Mouse (Mus musculus): ENCODE data around the gene Scnn1b. TPM values are rescaled to one million over a fixed set of nuclear protein-coding genes. Genes with fewer than 3 reads are reported as not detected.

Gene Scnn1b
- 1.1 and 1.3 TPM in 2 replicates for polyA plus RNA-seq (2015; fragmentation: Nextera tagmentation; extraction: Ambion mirVana)

DNA sequence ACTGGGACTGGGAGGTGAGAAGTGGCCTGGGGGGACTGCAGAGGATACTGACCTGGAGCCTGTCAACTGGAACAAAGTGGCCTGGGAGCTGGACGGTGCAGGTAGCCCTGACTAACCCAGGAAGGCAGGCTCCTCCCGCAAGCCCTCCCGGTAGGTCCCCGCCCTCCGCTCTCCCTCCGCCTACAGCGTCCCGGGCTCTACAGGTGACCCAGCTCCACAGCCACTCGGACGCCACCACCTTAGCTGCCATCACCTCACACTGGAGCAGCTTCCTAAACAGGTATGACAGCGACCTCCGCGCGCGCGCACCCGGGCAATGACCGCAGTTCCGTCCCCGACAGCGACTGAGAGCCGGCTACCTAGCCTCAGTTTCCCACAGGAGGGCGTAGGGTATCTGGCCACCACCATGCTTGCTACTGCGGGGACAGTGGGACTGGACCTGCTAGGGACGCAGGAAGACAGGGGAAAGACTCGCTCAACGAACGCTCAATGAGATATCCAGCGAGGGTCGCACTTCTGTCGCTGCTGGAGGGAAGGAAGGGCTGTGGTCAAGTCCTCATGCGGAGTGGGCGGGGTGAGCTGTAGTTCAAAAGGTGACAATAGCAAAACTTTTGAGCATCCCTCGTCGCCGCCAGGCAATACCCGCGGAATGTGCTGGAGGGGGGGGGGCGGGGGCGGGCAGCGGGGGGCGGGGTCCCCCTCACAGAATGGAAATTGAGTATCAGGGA lies at the start of gene Scnn1b:
TSS of gene Scnn1b (plus strand) at position 181 of the 728 bp plus-strand sequence.
- peaks cover 26% of the 10 kb centered on the region for H3K27me3 ChIP-seq
- peak within 1 kb of the TSS; percentile 54 for H3K4me2 ChIP-seq (replicated peaks)
- H3K9ac ChIP-seq, result no peak within 1 kb of the TSS
- H3K4me3 ChIP-seq (replicated peaks), result peak within 1 kb of the TSS; percentile 30
- H3K36me3 ChIP-seq, result no peaks in the 10 kb centered on the region
- 1% methylated on average over 42 of the region's 42 CpGs for WGBS
- H3K9me3 ChIP-seq (replicated peaks), result no peaks in the 10 kb centered on the region
- H3K4me1 ChIP-seq, result peaks cover 8% of the 10 kb centered on the region; the same call in 1 of the 2 replicates
- no peak within 1 kb of the TSS for H3K27ac ChIP-seq (replicated peaks)
- 0 out of 2 replicates have a peak, but pooled peaks have one; percentile 16 for ATAC-seq (ENCODE audit: insufficient number of reproducible peaks, low FRiP score, low TSS enrichment, low read depth)

GRCm38 (mm10) chr7:121821632-121822031 lies 43.2 kb upstream of the Scnn1b start:
- no peak overlapping the region for H3K27ac ChIP-seq (replicated peaks)
- H3K4me2 ChIP-seq (replicated peaks), result no peak overlapping the region
- 82% methylated on average over 6 of the region's 6 CpGs for WGBS
- H3K36me3 ChIP-seq, result no peaks in the 10 kb centered on the region
- no peaks in the 10 kb centered on the region for H3K9me3 ChIP-seq (replicated peaks)
- no peak overlapping the region for H3K4me3 ChIP-seq (replicated peaks)
- H3K4me1 ChIP-seq, result no peaks in the 10 kb centered on the region
- no peaks in the 10 kb centered on the region for H3K27me3 ChIP-seq
- no peak overlapping the region for H3K9ac ChIP-seq
- no peak for ATAC-seq (ENCODE audit: insufficient number of reproducible peaks, low FRiP score, low TSS enrichment, low read depth)

DNA sequence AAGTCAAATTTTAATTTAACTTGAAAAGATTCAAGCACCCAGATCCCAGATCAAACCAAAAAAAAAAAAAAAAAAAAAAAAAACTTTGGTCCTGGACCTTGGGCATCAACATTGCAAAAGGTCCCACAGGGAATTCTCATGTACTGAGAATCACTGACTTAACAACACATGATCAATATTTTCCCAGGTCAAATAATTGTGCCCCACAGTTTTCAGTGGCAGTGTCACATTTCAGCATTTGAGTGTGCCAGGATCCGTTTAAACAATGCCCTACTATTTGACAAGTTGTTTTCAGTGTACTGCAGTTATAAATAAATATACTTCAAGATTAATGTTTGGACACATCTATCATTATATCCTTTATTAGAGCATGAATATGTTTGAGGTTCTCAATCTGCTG lies 36.4 kb upstream of the Scnn1b start:
- Histone ChIP-seq H3K27me3 (no peaks in the 10 kb centered on the region), H3K9ac (no peak overlapping the region), H3K27ac (replicated peaks) (no peak overlapping the region), H3K9me3 (replicated peaks) (no peaks in the 10 kb centered on the region), H3K36me3 (no peaks in the 10 kb centered on the region), H3K4me1 (no peaks in the 10 kb centered on the region), H3K4me2 (replicated peaks) (no peak overlapping the region), H3K4me3 (replicated peaks) (no peak overlapping the region)
- 69% methylated on average over 1 of the region's 1 CpGs for WGBS
- ATAC-seq (ENCODE audit: insufficient number of reproducible peaks, low FRiP score, low TSS enrichment, low read depth), result no peak

DNA sequence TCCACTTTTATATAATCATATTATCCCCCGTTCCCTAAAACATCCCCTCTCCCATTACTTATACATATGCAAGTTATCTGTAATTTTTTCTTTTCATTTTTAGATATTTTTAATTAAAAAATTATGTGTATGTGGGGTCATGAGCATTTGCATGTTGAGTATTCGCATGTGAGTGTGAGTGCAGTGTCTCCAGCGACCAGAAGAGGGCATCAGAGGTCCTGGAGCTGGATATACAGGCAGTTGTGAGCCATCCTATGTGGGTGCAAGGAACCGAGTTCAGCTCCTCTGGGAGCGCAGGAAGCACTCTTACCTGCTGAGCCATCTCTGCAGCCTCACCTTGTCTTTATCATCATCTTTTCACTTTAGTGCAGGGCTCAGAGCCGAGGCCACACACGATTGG lies 29.4 kb upstream of the Scnn1b start:
- Histone ChIP-seq H3K9ac (no peak overlapping the region), H3K27ac (replicated peaks) (no peak overlapping the region), H3K4me1 (0 out of 2 replicates have a peak, but pooled peaks cover 2% of the 10 kb centered on the region), H3K27me3 (no peaks in the 10 kb centered on the region), H3K9me3 (replicated peaks) (no peaks in the 10 kb centered on the region), H3K36me3 (no peaks in the 10 kb centered on the region), H3K4me3 (replicated peaks) (no peak overlapping the region), H3K4me2 (replicated peaks) (no peak overlapping the region)
- ATAC-seq (ENCODE audit: insufficient number of reproducible peaks, low FRiP score, low TSS enrichment, low read depth), result no peak
- whole genome bisulfite sequencing, result 84% methylated on average over 7 of the region's 7 CpGs

DNA sequence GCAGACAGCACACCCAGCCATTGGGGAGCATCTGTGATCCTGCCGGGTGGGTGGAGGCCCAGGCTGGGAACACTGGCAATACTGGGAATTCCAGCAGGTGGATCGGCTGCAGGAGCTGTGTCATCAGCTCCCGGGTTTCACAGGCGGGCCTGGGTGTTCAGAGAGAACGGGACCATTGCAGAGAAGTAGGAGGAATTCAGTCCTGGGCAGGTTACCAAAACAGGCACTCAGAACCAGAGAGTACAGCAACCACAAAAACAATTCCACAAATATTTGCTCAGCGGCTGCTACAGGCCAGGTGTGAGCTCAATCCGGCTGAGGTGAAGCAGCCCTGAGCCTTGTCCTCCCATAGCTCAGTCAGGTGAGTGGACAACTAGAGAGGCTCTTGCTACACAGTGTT lies 28.0 kb upstream of the Scnn1b start:
- Histone ChIP-seq H3K4me2 (replicated peaks) (no peak overlapping the region), H3K27me3 (no peaks in the 10 kb centered on the region), H3K9ac (no peak overlapping the region), H3K9me3 (replicated peaks) (no peaks in the 10 kb centered on the region), H3K4me3 (replicated peaks) (no peak overlapping the region), H3K27ac (replicated peaks) (no peak overlapping the region), H3K4me1 (0 out of 2 replicates have a peak, but pooled peaks cover 5% of the 10 kb centered on the region), H3K36me3 (no peaks in the 10 kb centered on the region)
- 66% methylated on average over 7 of the region's 7 CpGs for WGBS
- no peak for ATAC-seq (ENCODE audit: insufficient number of reproducible peaks, low FRiP score, low TSS enrichment, low read depth)

DNA sequence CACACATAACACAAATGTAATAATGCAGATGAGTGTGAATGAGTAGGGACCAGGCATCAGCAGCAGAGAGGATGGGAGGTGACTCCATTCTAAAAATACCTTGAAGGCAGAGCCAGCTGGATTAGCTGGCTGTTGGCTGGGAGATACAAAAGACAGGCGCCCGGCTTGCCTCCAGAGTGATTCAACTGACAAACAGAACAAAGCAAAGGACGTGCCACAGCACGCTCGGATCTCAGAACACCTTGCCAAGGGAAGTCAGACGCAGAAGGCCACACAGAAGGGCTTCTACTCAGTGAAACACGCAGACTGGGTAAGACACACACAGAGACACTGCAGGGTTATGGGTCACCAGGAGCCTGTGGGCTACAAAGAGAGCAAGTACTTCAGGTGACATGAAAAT lies 24.0 kb upstream of the Scnn1b start:
- Histone ChIP-seq H3K27me3 (no peaks in the 10 kb centered on the region), H3K9ac (no peak overlapping the region), H3K36me3 (no peaks in the 10 kb centered on the region), H3K9me3 (replicated peaks) (no peaks in the 10 kb centered on the region), H3K27ac (replicated peaks) (peak overlapping the region; percentile 11; the same call in 1 of the 2 replicates), H3K4me3 (replicated peaks) (no peak overlapping the region), H3K4me1 (0 out of 2 replicates have a peak, but pooled peaks cover 5% of the 10 kb centered on the region), H3K4me2 (replicated peaks) (no peak overlapping the region)
- 65% methylated on average over 7 of the region's 7 CpGs for WGBS
- ATAC-seq (ENCODE audit: insufficient number of reproducible peaks, low FRiP score, low TSS enrichment, low read depth), result no peak

DNA sequence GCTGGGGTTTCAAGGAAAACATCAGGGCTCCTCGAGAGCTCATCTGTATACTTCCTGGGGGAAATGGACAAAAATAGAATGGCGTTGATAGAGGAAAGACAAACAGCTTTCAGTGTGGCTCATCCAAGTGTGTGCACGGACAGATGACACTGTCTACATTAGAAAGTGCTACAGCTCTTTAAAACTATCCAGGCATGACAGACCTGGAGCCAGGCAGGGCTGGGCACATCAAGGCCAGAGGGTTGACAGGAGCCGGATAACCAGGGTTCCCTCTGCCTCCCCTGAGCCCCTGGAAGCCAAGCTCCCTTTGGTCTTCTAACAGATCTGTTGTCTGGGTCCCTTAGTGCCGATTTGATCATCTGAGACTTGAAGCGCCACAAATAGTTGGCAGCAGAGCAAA lies 22.6 kb upstream of the Scnn1b start:
- H3K4me3 ChIP-seq (replicated peaks), result no peak overlapping the region
- 58% methylated on average over 6 of the region's 6 CpGs for WGBS

GRCm38 (mm10) chr7:121845964-121846363 lies 18.9 kb upstream of the Scnn1b start:
- no peak overlapping the region for H3K27ac ChIP-seq (replicated peaks)
- no peaks in the 10 kb centered on the region for H3K9me3 ChIP-seq (replicated peaks)
- H3K4me1 ChIP-seq, result no peaks in the 10 kb centered on the region
- ATAC-seq (ENCODE audit: insufficient number of reproducible peaks, low FRiP score, low TSS enrichment, low read depth), result no peak
- WGBS, result 64% methylated on average over 6 of the region's 6 CpGs
- no peaks in the 10 kb centered on the region for H3K36me3 ChIP-seq
- no peak overlapping the region for H3K4me2 ChIP-seq (replicated peaks)
- no peaks in the 10 kb centered on the region for H3K27me3 ChIP-seq
- H3K4me3 ChIP-seq (replicated peaks), result no peak overlapping the region
- no peak overlapping the region for H3K9ac ChIP-seq

More for the DNA sequence above, 22.6 kb upstream of the Scnn1b start:
- Histone ChIP-seq H3K9me3 (replicated peaks) (no peaks in the 10 kb centered on the region), H3K27me3 (no peaks in the 10 kb centered on the region), H3K4me2 (replicated peaks) (no peak overlapping the region), H3K9ac (no peak overlapping the region), H3K4me1 (0 out of 2 replicates have a peak, but pooled peaks cover 5% of the 10 kb centered on the region), H3K36me3 (no peaks in the 10 kb centered on the region), H3K27ac (replicated peaks) (no peak overlapping the region)
- no peak for ATAC-seq (ENCODE audit: insufficient number of reproducible peaks, low FRiP score, low TSS enrichment, low read depth)

- no peaks in the 10 kb centered on the region for H3K36me3 ChIP-seq
- H3K27ac ChIP-seq (replicated peaks), result no peak overlapping the region
- no peaks in the 10 kb centered on the region for H3K4me1 ChIP-seq
- H3K4me2 ChIP-seq (replicated peaks), result no peak overlapping the region
- no peaks in the 10 kb centered on the region for H3K9me3 ChIP-seq (replicated peaks)
- no peak overlapping the region for H3K4me3 ChIP-seq (replicated peaks)
- no peak for ATAC-seq (ENCODE audit: insufficient number of reproducible peaks, low FRiP score, low TSS enrichment, low read depth)
- no peaks in the 10 kb centered on the region for H3K27me3 ChIP-seq
- WGBS, result 83% methylated on average over 8 of the region's 9 CpGs
- H3K9ac ChIP-seq, result no peak overlapping the region
Observed at GRCm38 (mm10) chr7:121848537-121849168, 16.2 kb upstream of the Scnn1b start.

GRCm38 (mm10) chr7:121857177-121857884 lies 7.5 kb upstream of the Scnn1b start:
- no peak for ATAC-seq (ENCODE audit: insufficient number of reproducible peaks, low FRiP score, low TSS enrichment, low read depth)
- Histone ChIP-seq H3K4me2 (replicated peaks) (no peak overlapping the region), H3K9me3 (replicated peaks) (no peaks in the 10 kb centered on the region), H3K36me3 (no peaks in the 10 kb centered on the region), H3K27ac (replicated peaks) (no peak overlapping the region), H3K4me3 (replicated peaks) (no peak overlapping the region), H3K27me3 (no peaks in the 10 kb centered on the region), H3K4me1 (no peaks in the 10 kb centered on the region), H3K9ac (no peak overlapping the region)
- 84% methylated on average over 11 of the region's 11 CpGs for WGBS

DNA sequence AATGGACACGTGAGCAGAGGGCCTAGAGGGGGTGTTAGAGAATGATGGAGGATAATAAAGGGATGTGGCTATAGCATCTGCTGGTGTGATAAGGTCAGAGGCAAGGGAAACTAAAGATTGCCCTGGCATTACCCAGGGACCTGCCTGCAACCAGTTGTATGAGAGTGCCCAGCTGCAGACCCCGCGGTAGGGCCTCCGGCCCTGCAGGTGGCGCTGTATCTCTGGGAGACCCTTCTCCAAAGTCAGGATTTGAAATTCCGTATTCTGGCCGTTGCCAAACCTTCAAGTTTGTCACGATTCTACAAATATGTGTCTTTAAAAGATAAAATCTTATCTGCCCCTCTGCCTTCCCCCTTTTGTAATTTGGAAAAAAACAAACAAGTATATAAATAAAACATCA lies 5.9 kb upstream of the Scnn1b start:
- H3K36me3 ChIP-seq, result no peaks in the 10 kb centered on the region
- H3K27me3 ChIP-seq, result peaks cover 7% of the 10 kb centered on the region
- no peak for ATAC-seq (ENCODE audit: insufficient number of reproducible peaks, low FRiP score, low TSS enrichment, low read depth)
- H3K4me2 ChIP-seq (replicated peaks), result no peak overlapping the region
- H3K27ac ChIP-seq (replicated peaks), result no peak overlapping the region
- 82% methylated on average over 8 of the region's 8 CpGs for WGBS
- H3K4me3 ChIP-seq (replicated peaks), result no peak overlapping the region
- H3K9me3 ChIP-seq (replicated peaks), result no peaks in the 10 kb centered on the region
- no peak overlapping the region for H3K9ac ChIP-seq
- no peaks in the 10 kb centered on the region for H3K4me1 ChIP-seq

Data from embryonic facial prominence, embryonic 15.5 days (tissue).